Mouse (Mus musculus) lung, embryonic 15.5 days (tissue): ENCODE measurements at regions not wholly inside any gene's neighbourhood (a gene's known extent, or its start where the extent isn't known, plus 50 kb on each side); places are given as distances from the start of the nearest gene placed in this dataset.
A peak's percentile ranks its signal among the peaks of the same experiment; 100 is the strongest.
"Not testable (repeated sequence)": the region's sequence is repeated elsewhere in the genome, so short reads cannot be mapped to it uniquely, and the experiment has no call there.

Experiments
- ATAC-seq: fragments of 200-750 bp; cut with Nextera tagmentation; 2 replicates; pipeline ENCODE4 v1.8.0; 2017; ENCODE audit warnings: moderate number of reproducible peaks, borderline replicate concordance; ENCODE audit not compliant: low FRiP score, low TSS enrichment; ENCODE audit errors: extremely low read depth
- H3K27ac ChIP-seq: fragments of 300-500 bp; sonication (generic); 2 replicates; pipeline ENCODE4 v1.5.1; 2015; ENCODE audit warnings: moderate library complexity, mild to moderate bottlenecking, inconsistent platforms
- H3K27me3 ChIP-seq: fragments of 300-500 bp; sonication (generic); 2 replicates; pipeline ENCODE4 v1.6.1; 2015; ENCODE audit warnings: inconsistent platforms
- H3K36me3 ChIP-seq: fragments of 300-500 bp; sonication (generic); 2 replicates; pipeline ENCODE4 v1.6.1; 2015; ENCODE audit warnings: inconsistent platforms
- H3K4me1 ChIP-seq: fragments of 300-500 bp; sonication (generic); 2 replicates; pipeline ENCODE4 v1.6.1; 2015; ENCODE audit warnings: inconsistent platforms
- H3K4me2 ChIP-seq: fragments of 300-500 bp; sonication (generic); 2 replicates; pipeline ENCODE4 v1.6.1; 2015; ENCODE audit warnings: inconsistent platforms, mild to moderate bottlenecking, moderate library complexity
- H3K4me3 ChIP-seq: fragments of 300-500 bp; sonication (generic); 2 replicates; pipeline ENCODE4 v1.5.1; 2015; ENCODE audit warnings: mild to moderate bottlenecking, inconsistent platforms
- H3K9ac ChIP-seq: fragments of 300-500 bp; sonication (generic); 2 replicates; pipeline ENCODE4 v1.6.1; 2015; ENCODE audit warnings: inconsistent platforms
- H3K9me3 ChIP-seq: fragments of 300-500 bp; sonication (generic); 2 replicates; pipeline ENCODE4 v1.6.1; 2016; ENCODE audit warnings: inconsistent platforms
- WGBS: fragments of 180-500 bp; shearing (Covaris S2); methylation state at CpG from one replicate; pipeline ENCODE4 v1.1.7; 2015; 5-methylcytosine and 5-hydroxymethylcytosine counted together

DNA sequence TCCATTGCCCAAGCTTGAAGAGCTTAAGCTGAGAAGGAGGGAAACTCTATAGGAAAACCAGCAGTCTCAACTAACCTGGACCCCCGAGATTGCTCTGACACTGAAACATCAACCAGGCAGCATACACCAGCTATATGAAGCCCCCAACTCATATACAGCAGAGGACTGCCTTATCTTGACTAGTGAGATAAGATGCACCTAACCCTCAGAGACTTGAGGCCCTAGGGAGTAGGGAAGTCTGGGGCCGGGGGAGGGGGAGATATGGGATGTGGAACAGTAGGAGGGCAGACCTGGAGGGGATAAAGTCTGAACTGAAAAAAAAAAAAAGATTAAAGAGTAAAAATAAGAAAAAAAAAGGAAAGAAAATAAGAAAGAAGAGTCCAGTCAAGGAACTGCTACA lies 540.5 kb upstream of the Pkdcc start:
- no peaks in the 10 kb centered on the region for H3K27me3 ChIP-seq
- H3K9ac ChIP-seq = no peak overlapping the region
- H3K36me3 ChIP-seq = no peaks in the 10 kb centered on the region
- no peak for ATAC-seq
- H3K4me2 ChIP-seq = no peak overlapping the region
- H3K4me1 ChIP-seq = no peaks in the 10 kb centered on the region
- no peak overlapping the region for H3K27ac ChIP-seq
- 71% methylated on average over 2 of the region's 2 CpGs for WGBS
- no peak overlapping the region for H3K4me3 ChIP-seq
- no peaks in the 10 kb centered on the region for H3K9me3 ChIP-seq

DNA sequence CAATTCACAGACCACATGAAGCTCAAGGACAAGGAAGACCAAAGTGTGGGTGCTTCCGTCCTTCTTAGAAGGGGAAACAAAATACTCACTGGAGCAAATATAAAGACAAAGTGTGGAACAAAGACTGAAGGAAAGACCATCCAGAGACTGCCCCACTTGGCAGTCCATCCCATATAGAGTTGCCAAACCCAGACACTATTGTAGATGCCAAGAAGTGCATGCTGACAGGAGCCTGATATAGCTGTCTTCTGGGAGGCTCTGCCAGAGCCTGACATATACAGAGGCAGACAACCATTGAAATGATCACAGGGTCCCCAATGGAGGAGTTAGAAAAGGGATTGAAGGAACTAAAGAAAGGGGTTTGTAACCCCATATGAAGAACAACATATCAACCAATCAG lies 548.5 kb upstream of the Pkdcc start:
- H3K36me3 ChIP-seq, H3K9ac ChIP-seq, H3K4me1 ChIP-seq, H3K27ac ChIP-seq, H3K4me2 ChIP-seq, H3K27me3 ChIP-seq, ATAC-seq, H3K9me3 ChIP-seq, H3K4me3 ChIP-seq: not testable (repeated sequence)
- WGBS = 78% methylated on average over 1 of the region's 1 CpGs

DNA sequence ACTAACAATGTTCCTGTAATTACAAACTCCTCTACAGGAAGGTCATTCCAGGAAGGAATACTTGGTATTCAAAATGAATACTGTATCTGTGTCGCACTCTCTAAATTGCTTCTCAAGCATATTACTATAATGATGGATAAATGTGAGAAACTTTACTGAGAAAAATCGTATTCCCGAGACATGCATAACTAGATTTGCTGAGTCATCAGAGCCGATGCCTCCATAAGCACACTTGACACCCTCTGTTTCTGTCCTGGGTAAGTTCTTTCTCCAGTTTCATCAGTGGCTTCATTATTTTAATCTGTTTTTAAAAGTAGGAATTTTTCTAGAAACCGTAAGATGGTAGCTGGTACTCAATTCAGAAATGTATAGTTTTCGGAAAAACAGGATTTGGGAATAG lies 550.7 kb upstream of the Pkdcc start:
- H3K9ac ChIP-seq = no peak overlapping the region
- 89% methylated on average over 6 of the region's 6 CpGs for WGBS
- H3K4me2 ChIP-seq = no peak overlapping the region
- H3K27ac ChIP-seq = no peak overlapping the region
- no peaks in the 10 kb centered on the region for H3K36me3 ChIP-seq
- H3K4me3 ChIP-seq = no peak overlapping the region
- no peaks in the 10 kb centered on the region for H3K9me3 ChIP-seq
- H3K27me3 ChIP-seq = no peaks in the 10 kb centered on the region
- no peaks in the 10 kb centered on the region for H3K4me1 ChIP-seq
- no peak for ATAC-seq

DNA sequence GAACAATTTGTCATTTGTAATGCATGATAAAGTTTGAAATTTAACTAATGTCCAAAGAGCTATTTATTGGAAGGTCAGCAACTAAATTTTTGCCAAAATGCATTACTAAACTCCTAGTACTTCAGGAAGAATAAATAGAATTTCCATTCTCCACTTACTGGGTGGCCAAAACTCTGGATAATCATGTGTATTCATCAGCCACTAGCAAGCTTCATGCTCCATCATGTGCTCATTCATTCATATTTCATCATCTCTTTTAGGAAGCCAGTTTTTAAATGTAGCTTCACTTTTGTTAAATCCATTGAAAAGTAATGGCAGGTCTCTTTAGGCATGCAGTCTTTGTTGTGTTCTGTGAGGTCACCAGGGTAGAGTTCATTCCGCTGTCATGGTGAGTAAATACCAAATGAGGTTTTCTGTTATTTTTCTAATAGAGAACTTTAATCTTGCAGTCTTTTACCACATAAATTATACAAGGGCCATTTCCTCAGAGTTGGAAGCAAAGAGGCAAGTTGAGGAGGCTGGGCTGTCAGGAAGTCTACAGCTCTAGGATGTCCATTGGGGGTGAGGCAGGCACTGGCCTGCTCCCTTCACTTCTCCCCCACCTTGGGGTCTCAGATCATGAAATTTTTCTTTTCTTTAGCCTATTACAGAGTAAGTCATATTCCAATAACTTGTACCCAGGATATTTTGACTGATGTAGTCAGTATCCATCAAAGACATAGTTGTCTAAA lies 578.5 kb upstream of the Pkdcc start:
- 84% methylated on average over 1 of the region's 1 CpGs for whole genome bisulfite sequencing
- no peaks in the 10 kb centered on the region for H3K9me3 ChIP-seq
- no peaks in the 10 kb centered on the region for H3K27me3 ChIP-seq
- no peaks in the 10 kb centered on the region for H3K36me3 ChIP-seq
- no peak overlapping the region for H3K4me2 ChIP-seq
- no peak overlapping the region for H3K27ac ChIP-seq
- no peaks in the 10 kb centered on the region for H3K4me1 ChIP-seq
- no peak overlapping the region for H3K4me3 ChIP-seq
- H3K9ac ChIP-seq = no peak overlapping the region
- ATAC-seq = no peak

DNA sequence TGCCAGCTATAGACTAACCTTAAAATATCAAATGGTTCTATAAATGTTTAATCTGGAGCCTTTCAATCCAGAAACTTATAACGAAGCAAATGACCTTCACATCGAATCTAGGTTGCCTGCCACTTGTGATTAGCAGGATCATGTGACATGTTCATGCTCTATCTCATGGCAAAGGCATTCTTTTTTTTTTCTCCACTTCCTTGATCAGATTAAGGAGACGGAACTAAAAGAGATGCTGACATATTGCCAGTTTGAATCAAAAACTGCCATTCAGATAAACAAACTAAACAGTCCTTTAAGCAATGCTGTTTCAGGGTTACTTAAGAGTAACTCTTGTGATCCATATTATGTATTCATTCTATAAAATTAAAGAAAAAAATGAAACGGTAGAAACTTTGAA lies 579.2 kb upstream of the Pkdcc start:
- WGBS = 64% methylated on average over 4 of the region's 4 CpGs
- Histone ChIP-seq H3K27ac (no peak overlapping the region), H3K4me3 (no peak overlapping the region), H3K9ac (no peak overlapping the region), H3K4me2 (no peak overlapping the region), H3K4me1 (no peaks in the 10 kb centered on the region), H3K36me3 (no peaks in the 10 kb centered on the region), H3K27me3 (no peaks in the 10 kb centered on the region), H3K9me3 (no peaks in the 10 kb centered on the region)
- ATAC-seq = no peak

DNA sequence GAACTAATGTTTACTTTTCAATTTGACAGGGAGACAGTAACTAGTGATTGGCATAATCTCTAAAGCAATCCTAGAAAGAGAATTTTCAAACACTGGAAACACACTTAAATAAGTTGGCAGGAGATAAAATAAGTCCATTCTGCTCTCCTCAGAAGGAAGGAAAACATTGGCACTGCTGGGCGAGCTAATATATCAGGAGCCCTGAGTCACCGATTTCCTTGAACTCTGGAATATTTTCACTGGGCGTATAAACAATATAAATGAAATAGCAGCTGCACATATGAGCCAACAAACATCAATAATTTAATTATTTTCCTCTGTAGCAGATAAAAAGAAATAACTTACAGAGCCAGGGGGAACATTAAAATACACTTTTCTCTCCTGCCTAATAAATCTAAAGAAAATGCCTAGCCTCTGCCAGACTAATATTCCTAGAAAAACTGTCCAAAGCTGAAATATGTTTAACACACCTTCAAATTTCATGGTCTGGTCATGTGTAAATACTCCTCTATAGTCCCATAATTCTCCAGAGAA lies 608.4 kb upstream of the Pkdcc start:
- Histone ChIP-seq H3K9me3 (no peaks in the 10 kb centered on the region), H3K9ac (no peak overlapping the region), H3K4me3 (no peak overlapping the region), H3K27ac (no peak overlapping the region), H3K4me2 (no peak overlapping the region), H3K4me1 (no peaks in the 10 kb centered on the region), H3K27me3 (no peaks in the 10 kb centered on the region), H3K36me3 (no peaks in the 10 kb centered on the region)
- ATAC-seq = peak; percentile 67; the same call in 1 of the 2 replicates
- WGBS = 23% methylated on average over 3 of the region's 3 CpGs

DNA sequence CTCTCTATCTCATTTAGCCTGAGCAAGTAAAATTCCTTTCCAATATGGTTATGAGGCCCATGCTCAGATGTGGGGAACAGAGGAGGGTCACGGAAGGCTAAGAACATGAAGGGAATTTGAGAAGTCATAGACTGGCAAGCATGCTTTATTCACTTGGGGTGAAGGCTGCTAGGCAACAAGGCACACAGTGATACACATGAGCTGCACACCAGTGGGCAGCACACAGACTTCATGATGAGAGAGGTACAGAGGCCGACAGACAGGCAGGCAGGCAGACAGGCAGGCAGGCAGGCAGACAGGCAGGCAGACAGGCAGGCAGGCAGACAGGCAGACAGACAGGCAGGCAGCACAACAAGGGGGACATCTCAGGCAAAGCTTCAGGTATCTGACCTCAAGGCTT lies 631.3 kb upstream of the Pkdcc start:
- no peaks in the 10 kb centered on the region for H3K36me3 ChIP-seq

DNA sequence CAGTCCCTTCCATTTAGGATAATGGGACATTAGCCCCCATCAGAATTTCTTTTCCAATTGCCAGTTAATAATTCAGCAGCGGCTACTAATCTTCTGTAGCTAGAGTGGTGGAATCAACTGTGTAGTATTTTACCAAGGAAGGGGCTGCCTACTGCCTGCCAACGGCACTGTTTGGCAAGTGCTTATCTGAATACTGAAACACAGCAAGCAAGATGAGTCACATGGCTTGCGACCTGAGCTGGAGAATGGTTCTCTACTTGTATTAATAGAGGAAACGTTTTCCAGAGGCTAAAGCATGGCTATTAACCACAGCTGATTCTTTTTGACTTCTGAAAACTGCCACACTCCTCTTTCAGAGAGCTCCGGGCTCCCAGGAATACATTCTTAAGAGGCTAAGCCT lies 681.6 kb upstream of the Pkdcc start:
- no peak for ATAC-seq
- Histone ChIP-seq H3K9me3 (no peaks in the 10 kb centered on the region), H3K4me1 (no peaks in the 10 kb centered on the region), H3K4me3 (no peak overlapping the region), H3K27me3 (no peaks in the 10 kb centered on the region), H3K9ac (no peak overlapping the region), H3K36me3 (no peaks in the 10 kb centered on the region), H3K4me2 (no peak overlapping the region), H3K27ac (no peak overlapping the region)
- WGBS = 37% methylated on average over 5 of the region's 5 CpGs

More for the DNA sequence above, 631.3 kb upstream of the Pkdcc start:
- no peak overlapping the region for H3K4me2 ChIP-seq
- H3K9ac ChIP-seq = no peak overlapping the region
- WGBS = 56% methylated on average over 2 of the region's 2 CpGs
- no peak overlapping the region for H3K4me3 ChIP-seq
- no peaks in the 10 kb centered on the region for H3K4me1 ChIP-seq
- H3K27me3 ChIP-seq = no peaks in the 10 kb centered on the region
- no peaks in the 10 kb centered on the region for H3K9me3 ChIP-seq
- no peak overlapping the region for H3K27ac ChIP-seq
- ATAC-seq = no peak

DNA sequence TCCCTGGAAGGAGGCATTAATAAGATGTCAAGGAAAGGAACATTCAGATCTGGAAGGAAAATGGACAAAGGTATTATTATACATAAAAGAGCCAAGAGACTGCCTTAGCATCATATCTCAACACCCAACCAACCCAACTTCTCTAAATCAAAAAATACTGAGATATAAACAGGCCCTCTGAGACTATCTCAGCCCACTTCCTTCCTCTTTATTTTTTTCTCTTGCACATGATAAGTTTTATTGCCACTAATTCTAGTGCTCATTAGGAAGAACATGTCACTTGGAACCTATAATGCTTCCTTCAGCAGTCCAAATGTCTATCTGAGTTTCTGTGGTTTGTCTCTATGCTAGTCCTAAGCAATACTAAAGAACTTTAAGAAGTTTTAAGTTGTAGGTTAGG lies 697.0 kb upstream of the Pkdcc start:
- Histone ChIP-seq H3K4me1 (no peaks in the 10 kb centered on the region), H3K9me3 (no peaks in the 10 kb centered on the region)
- no peak for ATAC-seq

DNA sequence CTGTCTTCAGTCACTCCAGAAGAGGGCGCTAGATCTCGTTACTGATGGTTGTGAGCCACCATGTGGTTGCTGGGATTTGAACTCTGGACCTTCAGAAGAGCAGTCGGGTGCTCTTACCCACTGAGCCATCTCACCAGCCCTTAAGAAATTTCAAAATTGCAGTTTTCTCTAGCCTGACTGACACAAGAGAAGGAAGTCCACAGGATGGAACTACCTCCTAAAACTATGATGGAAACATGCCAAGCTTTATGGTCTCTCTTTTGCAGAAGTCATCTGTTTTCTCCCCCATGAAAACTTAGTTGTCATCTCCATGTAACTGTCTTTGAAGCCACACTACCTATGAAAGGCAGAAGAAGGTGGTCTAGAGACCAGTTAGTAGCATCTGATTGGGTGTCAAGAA lies 698.2 kb upstream of the Pkdcc start:
- Histone ChIP-seq H3K4me3 (no peak overlapping the region), H3K4me2 (no peak overlapping the region), H3K9me3 (no peaks in the 10 kb centered on the region), H3K36me3 (no peaks in the 10 kb centered on the region), H3K4me1 (no peaks in the 10 kb centered on the region), H3K27ac (no peak overlapping the region), H3K9ac (no peak overlapping the region), H3K27me3 (no peaks in the 10 kb centered on the region)
- ATAC-seq = no peak
- 61% methylated on average over 3 of the region's 3 CpGs for WGBS

More for the DNA sequence above, 697.0 kb upstream of the Pkdcc start:
- no peak overlapping the region for H3K4me2 ChIP-seq
- H3K27me3 ChIP-seq = no peaks in the 10 kb centered on the region
- no peaks in the 10 kb centered on the region for H3K36me3 ChIP-seq
- no peak overlapping the region for H3K27ac ChIP-seq
- H3K4me3 ChIP-seq = no peak overlapping the region
- H3K9ac ChIP-seq = no peak overlapping the region

DNA sequence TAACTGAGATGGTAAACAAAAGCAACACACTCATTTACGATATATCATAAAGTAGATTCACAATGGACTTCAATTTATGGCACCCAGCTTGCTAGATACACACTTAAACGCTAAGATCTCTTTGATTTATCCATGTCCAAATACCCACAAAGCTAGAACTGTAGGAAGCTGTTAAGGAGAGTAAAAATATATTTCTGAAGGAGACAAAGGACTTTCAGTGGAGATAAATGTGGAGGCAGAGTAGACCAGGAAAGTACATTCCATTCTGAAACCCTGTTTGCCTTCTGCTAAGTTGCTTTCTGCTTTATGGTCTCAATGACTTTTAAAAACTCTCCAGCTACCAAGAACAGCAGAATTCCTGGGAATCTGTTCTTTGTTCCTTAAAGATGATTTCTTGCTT lies 701.3 kb upstream of the Pkdcc start:
- 70% methylated on average over 2 of the region's 2 CpGs for WGBS
- H3K4me1 ChIP-seq = no peaks in the 10 kb centered on the region
- no peaks in the 10 kb centered on the region for H3K36me3 ChIP-seq
- no peaks in the 10 kb centered on the region for H3K9me3 ChIP-seq
- no peak for ATAC-seq
- H3K27ac ChIP-seq = no peak overlapping the region
- no peak overlapping the region for H3K4me3 ChIP-seq
- H3K27me3 ChIP-seq = no peaks in the 10 kb centered on the region
- H3K4me2 ChIP-seq = no peak overlapping the region
- no peak overlapping the region for H3K9ac ChIP-seq

DNA sequence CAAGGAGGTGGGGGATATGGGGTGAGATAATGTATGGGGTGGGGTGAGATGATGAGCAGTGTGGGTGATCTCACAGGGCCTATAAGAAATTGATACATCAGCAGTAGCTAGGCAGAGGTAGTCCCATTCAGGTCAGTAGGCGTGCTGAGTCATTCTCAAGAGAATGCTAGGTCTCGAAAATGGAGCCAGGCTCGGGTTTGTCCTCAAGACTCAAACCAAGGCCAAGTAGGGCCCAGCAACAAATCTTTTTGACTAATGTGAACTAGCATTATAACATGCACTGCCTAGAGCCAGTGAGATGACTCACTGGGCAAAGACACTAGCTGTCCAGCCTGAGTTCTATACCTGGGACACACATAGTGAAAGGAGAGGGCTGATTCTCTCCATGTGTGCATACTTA lies 710.8 kb upstream of the Pkdcc start:
- no peaks in the 10 kb centered on the region for H3K4me1 ChIP-seq
- H3K27me3 ChIP-seq = no peaks in the 10 kb centered on the region
- no peak overlapping the region for H3K4me3 ChIP-seq
- 73% methylated on average over 3 of the region's 3 CpGs for WGBS
- H3K9me3 ChIP-seq = no peaks in the 10 kb centered on the region
- H3K27ac ChIP-seq = no peak overlapping the region
- H3K36me3 ChIP-seq = no peaks in the 10 kb centered on the region
- no peak for ATAC-seq
- no peak overlapping the region for H3K9ac ChIP-seq
- no peak overlapping the region for H3K4me2 ChIP-seq

DNA sequence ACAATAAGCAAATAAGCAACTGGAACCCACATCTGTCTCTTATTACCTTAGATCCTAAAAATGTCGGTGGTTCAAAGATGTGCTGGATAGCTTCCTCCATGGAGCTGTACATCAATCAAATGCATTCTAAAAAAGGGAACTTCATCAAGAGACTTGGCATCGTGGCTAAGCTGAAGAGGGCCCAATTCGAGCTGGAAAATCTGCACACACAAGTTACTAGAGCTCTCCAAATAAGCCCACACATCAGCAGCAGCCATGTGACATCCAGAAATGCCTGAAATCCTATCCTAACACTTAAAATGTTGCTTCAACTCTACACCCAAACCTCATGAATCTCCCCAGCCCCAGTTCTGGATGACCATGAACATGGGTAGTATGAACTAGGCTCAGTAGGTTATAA lies 729.5 kb upstream of the Pkdcc start:
- Histone ChIP-seq H3K4me2 (no peak overlapping the region), H3K27me3 (no peaks in the 10 kb centered on the region), H3K27ac (no peak overlapping the region), H3K9me3 (no peaks in the 10 kb centered on the region), H3K4me3 (no peak overlapping the region), H3K36me3 (no peaks in the 10 kb centered on the region), H3K4me1 (no peaks in the 10 kb centered on the region), H3K9ac (no peak overlapping the region)
- 51% methylated on average over 3 of the region's 3 CpGs for WGBS
- ATAC-seq = no peak
